Mouse (Mus musculus) liver, postnatal 0 days (tissue): ENCODE measurements around the gene Msi1. TPM values are rescaled to one million over a fixed set of nuclear protein-coding genes. Genes with fewer than 3 reads are reported as not detected.

Experiments
- ATAC-seq: fragments of 200-750 bp; cut with Nextera tagmentation; 2 replicates; pipeline ENCODE4 v1.8.0; 2017; ENCODE audit warnings: mild to moderate bottlenecking, moderate library complexity
- DNase-seq: peaks from one replicate; pipeline ENCODE4 v3.0.0-alpha.2; 2016
- H3K27ac ChIP-seq: fragments of 300-500 bp; sonication (generic); 2 replicates; pipeline ENCODE4 v1.5.1; 2014; ENCODE audit warnings: antibody characterized with exemption, moderate library complexity, mild to moderate bottlenecking, low read depth
- H3K27me3 ChIP-seq: fragments of 300-500 bp; sonication (generic); 2 replicates; pipeline ENCODE4 v1.6.1; 2014; ENCODE audit warnings: low read length, control low read depth, mixed read lengths; ENCODE audit not compliant: insufficient read depth
- H3K36me3 ChIP-seq: fragments of 300-500 bp; sonication (generic); replicated peaks from 2 replicates; pipeline ENCODE4 v1.6.1; 2014; ENCODE audit warnings: mild to moderate bottlenecking, control low read depth, low read length, moderate library complexity, mixed read lengths; ENCODE audit not compliant: insufficient read depth
- H3K4me1 ChIP-seq: fragments of 300-500 bp; sonication (generic); 2 replicates; pipeline ENCODE4 v1.6.1; 2014; ENCODE audit warnings: antibody characterized with exemption, mild to moderate bottlenecking, control low read depth; ENCODE audit not compliant: insufficient read depth
- H3K4me2 ChIP-seq: fragments of 300-500 bp; sonication (generic); 2 replicates; pipeline ENCODE4 v1.6.1; 2014; ENCODE audit warnings: low read depth, mild to moderate bottlenecking, low read length, moderate library complexity, mixed read lengths
- H3K4me3 ChIP-seq: fragments of 300-500 bp; sonication (generic); 2 replicates; pipeline ENCODE4 v1.5.1; 2014; ENCODE audit warnings: low read depth, low read length
- H3K9ac ChIP-seq: fragments of 300-500 bp; sonication (generic); replicated peaks from 2 replicates; pipeline ENCODE4 v1.6.1; 2014; ENCODE audit warnings: mild to moderate bottlenecking, moderate library complexity
- H3K9me3 ChIP-seq: fragments of 300-500 bp; sonication (generic); 2 replicates; pipeline ENCODE4 v1.6.1; 2016; ENCODE audit warnings: mild to moderate bottlenecking, control low read depth, low read length, mixed read lengths
- CTCF ChIP-seq: sonication (generic); IDR thresholded peaks from 2 replicates; pipeline ENCODE4 v1.5.1; 2016; ENCODE audit warnings: antibody characterized with exemption, low read depth
- EP300 ChIP-seq: IDR thresholded peaks from 2 replicates; pipeline ENCODE4 v1.6.1; 2016; ENCODE audit warnings: antibody characterized with exemption, low read depth, mild to moderate bottlenecking
- WGBS: fragments of 180-500 bp; shearing (Covaris S2); extraction: QIAGEN DNeasy Blood & Tissue Kit; methylation state at CpG from one replicate; pipeline ENCODE4 v1.1.7; 2014; ENCODE audit not compliant: insufficient replicate concordance; 5-methylcytosine and 5-hydroxymethylcytosine counted together
- polyA plus RNA-seq: library from polyadenylated mRNA; unstranded; fragments of >200 nt; fragmentation: Nextera tagmentation; extraction: Ambion mirVana; gene quantifications from 2 replicates; pipeline ENCODE4 v1.2.1, GENCODE M21; 2015

Gene Msi1
- polyA plus RNA-seq, 1 experiment from 2014 or later = 0.15 TPM

GRCm38 (mm10) chr5:115458918-115459317 is 29.5 kb downstream of the Msi1 start:
- no peaks in the 10 kb centered on the region for H3K27me3 ChIP-seq
- H3K9me3 ChIP-seq = no peaks in the 10 kb centered on the region
- no peaks in the 10 kb centered on the region for H3K36me3 ChIP-seq
- H3K27ac ChIP-seq = no peak overlapping the region
- no peak overlapping the region for H3K4me2 ChIP-seq
- 52% methylated on average over 13 of the region's 13 CpGs for WGBS
- no peak overlapping the region for H3K4me3 ChIP-seq
- DNase-seq (no peak), ATAC-seq (no peak)
- TF ChIP-seq CTCF (no peak), EP300 (no peak)
- H3K4me1 ChIP-seq = no peaks in the 10 kb centered on the region
- no peak overlapping the region for H3K9ac ChIP-seq

- Histone ChIP-seq H3K36me3 (no peaks in the 10 kb centered on the region), H3K4me1 (0 out of 2 replicates have a peak, but pooled peaks cover 3% of the 10 kb centered on the region), H3K9me3 (no peaks in the 10 kb centered on the region), H3K4me3 (no peak overlapping the region), H3K27me3 (no peaks in the 10 kb centered on the region), H3K9ac (no peak overlapping the region), H3K4me2 (no peak overlapping the region), H3K27ac (no peak overlapping the region)
- ATAC-seq (no peak), DNase-seq (no peak)
- WGBS = 72% methylated on average over 18 of the region's 18 CpGs
- TF ChIP-seq EP300 (no peak), CTCF (no peak)
Measured at GRCm38 (mm10) chr5:115464408-115465115, 35.2 kb downstream of the Msi1 start.

GRCm38 (mm10) chr5:115465642-115466420 is 36.4 kb downstream of the Msi1 start, which contains the start of gene Pla2g1b:
Pla2g1b (plus strand) TSS chr5:115466262.
- 26% methylated on average over 9 of the region's 9 CpGs for WGBS
- H3K9ac ChIP-seq = no peak within 1 kb of the TSS
- H3K27ac ChIP-seq = no peak within 1 kb of the TSS
- H3K27me3 ChIP-seq = 0 out of 2 replicates have a peak, but pooled peaks cover 4% of the 10 kb centered on the region
- H3K36me3 ChIP-seq = no peaks in the 10 kb centered on the region
- ATAC-seq = no peak
- no peak within 1 kb of the TSS for H3K4me3 ChIP-seq
- H3K4me1 ChIP-seq = peaks cover 3% of the 10 kb centered on the region; the same call in 1 of the 2 replicates
- TF ChIP-seq EP300 (no peak), CTCF (peak; percentile 37; the same call in 1 of the 2 replicates)
- no peak for DNase-seq
- H3K9me3 ChIP-seq = no peaks in the 10 kb centered on the region
- no peak within 1 kb of the TSS for H3K4me2 ChIP-seq

- TF ChIP-seq CTCF (no peak), EP300 (no peak)
- Histone ChIP-seq H3K27ac (no peak overlapping the region), H3K9ac (no peak overlapping the region), H3K36me3 (no peaks in the 10 kb centered on the region), H3K27me3 (0 out of 2 replicates have a peak, but pooled peaks cover 4% of the 10 kb centered on the region), H3K9me3 (no peaks in the 10 kb centered on the region), H3K4me2 (no peak overlapping the region), H3K4me3 (no peak overlapping the region), H3K4me1 (peaks cover 6% of the 10 kb centered on the region; the same call in 1 of the 2 replicates)
- DNase-seq (no peak), ATAC-seq (no peak)
- 65% methylated on average over 6 of the region's 6 CpGs for WGBS
Measured at GRCm38 (mm10) chr5:115469791-115470190, 40.4 kb downstream of the Msi1 start.

GRCm38 (mm10) chr5:115470766-115471531 is 41.5 kb downstream of the Msi1 start:
- Histone ChIP-seq H3K9ac (no peak overlapping the region), H3K27ac (no peak overlapping the region), H3K9me3 (no peaks in the 10 kb centered on the region), H3K27me3 (0 out of 2 replicates have a peak, but pooled peaks cover 4% of the 10 kb centered on the region), H3K4me1 (peaks cover 12% of the 10 kb centered on the region), H3K4me3 (no peak overlapping the region), H3K36me3 (no peaks in the 10 kb centered on the region), H3K4me2 (peak overlapping the region; percentile 42)
- WGBS = 32% methylated on average over 20 of the region's 20 CpGs
- TF ChIP-seq EP300 (no peak), CTCF (peak; percentile 82)
- DNase-seq (peak; percentile 58), ATAC-seq (no peak)
